Mouse (Mus musculus) brain, embryonic 18.5 days (tissue): ENCODE data around the gene Sorcs2.

Experiments
- DNase-seq: peaks from one replicate; pipeline ENCODE4 v3.0.0-alpha.2; 2012; ENCODE audit warnings: low read depth, low spot score

The Sorcs2 gene

GRCm38 (mm10) chr5:36003797-36004196 lies 394.1 kb downstream of the Sorcs2 start:
- DNase-seq, result no peak

- DNase-seq, result no peak
Observed at GRCm38 (mm10) chr5:35989986-35990735, 407.8 kb downstream of the Sorcs2 start.

GRCm38 (mm10) chr5:35989506-35989905 lies 408.4 kb downstream of the Sorcs2 start:
- DNase-seq, result no peak

GRCm38 (mm10) chr5:35988085-35988484 lies 409.9 kb downstream of the Sorcs2 start:
- DNase-seq, result no peak

- no peak for DNase-seq
Observed at GRCm38 (mm10) chr5:35985611-35986010, 412.3 kb downstream of the Sorcs2 start.

- DNase-seq, result peak; percentile 37
Observed at GRCm38 (mm10) chr5:35981976-35982375, 416.0 kb downstream of the Sorcs2 start.

- no peak for DNase-seq
Observed at GRCm38 (mm10) chr5:35981341-35981740, 416.6 kb downstream of the Sorcs2 start.

GRCm38 (mm10) chr5:35980542-35980941 lies 417.4 kb downstream of the Sorcs2 start:
- DNase-seq, result no peak

- no peak for DNase-seq
Observed at GRCm38 (mm10) chr5:35975681-35976080, 422.3 kb downstream of the Sorcs2 start.

- DNase-seq, result no peak
Observed at GRCm38 (mm10) chr5:35974265-35974664, 423.7 kb downstream of the Sorcs2 start.

GRCm38 (mm10) chr5:35973800-35974199 lies 424.1 kb downstream of the Sorcs2 start:
- DNase-seq, result no peak

- no peak for DNase-seq
Observed at GRCm38 (mm10) chr5:35972739-35973138, 425.2 kb downstream of the Sorcs2 start.

GRCm38 (mm10) chr5:35971841-35972578 lies 425.9 kb downstream of the Sorcs2 start:
- no peak for DNase-seq

- no peak for DNase-seq
Observed at GRCm38 (mm10) chr5:35970380-35971105, 427.4 kb downstream of the Sorcs2 start.

GRCm38 (mm10) chr5:35969857-35970256 lies 428.1 kb downstream of the Sorcs2 start:
- DNase-seq, result no peak
